Mouse (Mus musculus): ENCODE results near the gene Gm6034. TPM values are rescaled to one million over a fixed set of nuclear protein-coding genes. Genes with fewer than 3 reads are reported as not detected.
"Not testable (repeated sequence)": the region's sequence is repeated elsewhere in the genome, so short reads cannot be mapped to it uniquely, and the experiment has no call there.

The Gm6034 gene
- polyA plus RNA-seq, 1 experiment from 2014 or later, result not detected

GRCm38 (mm10) chr17:36003331-36003730, 39.4 kb upstream of the Gm6034 start:
- no peaks in the 10 kb centered on the region for H3K9me3 ChIP-seq
- no peaks in the 10 kb centered on the region for H3K27me3 ChIP-seq (replicated peaks)
- H3K4me3 ChIP-seq, result no peak overlapping the region
- H3K4me1 ChIP-seq, result 0 out of 2 replicates have a peak, but pooled peaks cover 1% of the 10 kb centered on the region
- no peak for ATAC-seq (replicated peaks)
- no peak overlapping the region for H3K9ac ChIP-seq
- no peak overlapping the region for H3K4me2 ChIP-seq
- H3K36me3 ChIP-seq (replicated peaks), result no peaks in the 10 kb centered on the region
- 93% methylated on average over 7 of the region's 7 CpGs for WGBS
- H3K27ac ChIP-seq, result no peak overlapping the region

- H3K4me3 ChIP-seq; H3K9ac ChIP-seq; H3K4me2 ChIP-seq; H3K9me3 ChIP-seq; H3K36me3 ChIP-seq (replicated peaks); H3K27ac ChIP-seq; H3K27me3 ChIP-seq (replicated peaks); ATAC-seq (replicated peaks); H3K4me1 ChIP-seq: not testable (repeated sequence)
- 94% methylated on average over 7 of the region's 7 CpGs for WGBS
Observed at GRCm38 (mm10) chr17:36004409-36004808, 38.4 kb upstream of the Gm6034 start.

DNA sequence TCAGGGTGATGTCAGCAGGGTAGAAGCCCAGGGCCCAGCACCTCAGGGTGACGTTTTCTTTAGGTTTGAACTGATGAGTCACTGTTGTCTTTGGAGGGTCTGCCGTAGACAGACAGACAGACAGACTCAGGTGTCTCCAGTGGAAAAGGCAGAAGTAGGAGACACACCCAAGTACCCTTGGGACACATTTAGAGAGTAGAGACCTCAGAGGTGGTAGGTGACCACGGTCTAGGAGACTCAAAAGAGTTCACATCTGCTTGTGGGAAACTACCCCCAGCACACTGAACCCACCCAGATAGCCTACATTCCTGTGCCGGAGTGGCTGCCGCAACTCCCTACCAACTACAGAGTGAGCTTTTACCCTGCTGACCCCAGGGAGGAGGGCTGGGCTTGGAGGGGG, 27.8 kb upstream of the Gm6034 start:
- Histone ChIP-seq H3K9ac (no peak overlapping the region), H3K4me2 (no peak overlapping the region), H3K9me3 (no peaks in the 10 kb centered on the region), H3K27ac (no peak overlapping the region), H3K4me3 (no peak overlapping the region), H3K27me3 (replicated peaks) (no peaks in the 10 kb centered on the region), H3K36me3 (replicated peaks) (peaks cover 11% of the 10 kb centered on the region; the same call in 1 of the 2 replicates), H3K4me1 (no peaks in the 10 kb centered on the region)
- 96% methylated on average over 5 of the region's 5 CpGs for WGBS
- ATAC-seq (replicated peaks), result no peak

- Histone ChIP-seq H3K4me3 (no peak overlapping the region), H3K9me3 (no peaks in the 10 kb centered on the region), H3K9ac (no peak overlapping the region), H3K27ac (no peak overlapping the region), H3K36me3 (replicated peaks) (peaks cover 11% of the 10 kb centered on the region; the same call in 1 of the 2 replicates), H3K27me3 (replicated peaks) (no peaks in the 10 kb centered on the region), H3K4me2 (no peak overlapping the region), H3K4me1 (no peaks in the 10 kb centered on the region)
- WGBS, result 98% methylated on average over 5 of the region's 5 CpGs
- ATAC-seq (replicated peaks), result no peak
Observed at GRCm38 (mm10) chr17:36017046-36017445, 25.7 kb upstream of the Gm6034 start.

GRCm38 (mm10) chr17:36018979-36019378, 23.8 kb upstream of the Gm6034 start:
- Histone ChIP-seq H3K4me2 (no peak overlapping the region), H3K27me3 (replicated peaks) (no peaks in the 10 kb centered on the region), H3K4me3 (no peak overlapping the region), H3K9me3 (no peaks in the 10 kb centered on the region), H3K36me3 (replicated peaks) (peaks cover 11% of the 10 kb centered on the region; the same call in 1 of the 2 replicates), H3K9ac (no peak overlapping the region), H3K27ac (no peak overlapping the region), H3K4me1 (no peaks in the 10 kb centered on the region)
- no peak for ATAC-seq (replicated peaks)
- WGBS, result 76% methylated on average over 2 of the region's 2 CpGs

DNA sequence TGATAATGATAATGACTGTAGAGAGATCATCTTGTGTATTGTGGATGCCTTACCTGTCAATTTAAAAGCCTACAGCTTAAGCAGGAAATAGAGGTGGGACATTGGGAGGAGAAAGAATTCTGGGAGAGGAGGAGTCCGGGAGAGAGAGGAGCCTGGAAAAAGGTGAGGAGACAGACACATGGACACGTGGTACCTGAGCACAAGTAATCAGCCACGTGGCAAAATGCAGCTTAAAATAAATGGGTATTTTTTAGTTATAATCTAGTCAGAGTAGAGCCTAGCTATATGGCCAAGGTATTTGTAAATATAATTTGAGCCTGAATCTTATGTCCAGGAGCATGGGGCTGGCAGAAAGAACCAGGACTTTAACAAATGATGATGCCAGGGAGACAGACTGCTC, 23.2 kb upstream of the Gm6034 start:
- Histone ChIP-seq H3K27me3 (replicated peaks) (no peaks in the 10 kb centered on the region), H3K4me1 (no peaks in the 10 kb centered on the region), H3K4me2 (no peak overlapping the region), H3K9ac (no peak overlapping the region), H3K27ac (no peak overlapping the region), H3K36me3 (replicated peaks) (peaks cover 6% of the 10 kb centered on the region; the same call in 1 of the 2 replicates), H3K4me3 (no peak overlapping the region), H3K9me3 (no peaks in the 10 kb centered on the region)
- 81% methylated on average over 3 of the region's 3 CpGs for WGBS
- ATAC-seq (replicated peaks), result no peak

DNA sequence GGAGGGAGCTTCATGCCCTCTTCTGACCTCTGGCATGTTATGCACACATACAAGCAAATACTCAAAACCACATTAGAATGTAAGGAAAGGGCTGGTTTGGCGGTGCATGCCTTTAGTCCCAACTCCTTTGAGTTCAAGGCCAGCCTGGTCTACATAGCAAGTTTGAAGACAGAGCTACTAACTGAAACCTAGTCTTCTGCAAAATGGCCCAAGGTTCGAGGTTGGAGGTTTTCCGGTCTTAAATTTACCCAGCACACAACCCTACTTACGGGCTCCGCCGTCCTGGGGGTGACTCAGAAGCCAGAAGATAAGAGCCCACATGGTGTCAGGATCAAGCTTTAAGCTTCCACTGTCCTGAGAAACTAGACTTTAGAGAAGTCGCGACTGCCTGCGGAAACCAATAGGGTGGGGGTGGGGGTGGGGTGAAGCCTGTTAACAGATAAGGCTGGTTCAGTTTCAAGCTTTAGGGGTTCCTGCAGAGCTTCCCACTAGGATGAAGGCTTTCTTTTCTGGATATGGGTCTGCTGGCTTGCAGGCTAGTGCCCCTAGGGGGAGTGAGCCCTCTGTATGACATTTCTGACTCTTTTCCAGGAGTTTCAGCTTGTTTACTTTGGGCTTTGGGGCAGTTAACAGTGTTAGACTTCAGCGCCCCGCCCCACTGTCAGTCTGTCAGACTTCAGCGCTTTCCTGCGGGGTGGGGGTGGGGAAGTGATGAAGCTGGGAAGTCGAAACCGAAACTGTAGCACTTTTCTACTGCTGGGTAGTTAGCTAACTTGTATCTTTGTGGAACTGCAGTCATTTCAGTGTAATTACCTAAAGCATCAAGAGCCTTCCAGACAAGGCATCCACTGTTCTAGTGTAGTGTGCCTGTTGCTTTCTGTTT, 22.3 kb upstream of the Gm6034 start, which contains the start of gene H2-T24:
H2-T24 (minus strand) TSS at position 370 of the 883 bp plus-strand sequence.
- ATAC-seq (replicated peaks), result no peak
- 39% methylated on average over 15 of the region's 15 CpGs for WGBS
- H3K9me3 ChIP-seq, result no peaks in the 10 kb centered on the region
- no peak within 1 kb of the TSS; the same call in 1 of the 2 replicates for H3K4me2 ChIP-seq
- no peak within 1 kb of the TSS for H3K4me3 ChIP-seq
- no peaks in the 10 kb centered on the region for H3K27me3 ChIP-seq (replicated peaks)
- no peaks in the 10 kb centered on the region for H3K4me1 ChIP-seq
- no peak within 1 kb of the TSS for H3K27ac ChIP-seq
- H3K36me3 ChIP-seq (replicated peaks), result 0 out of 2 replicates have a peak, but pooled peaks cover 5% of the 10 kb centered on the region
- no peak within 1 kb of the TSS for H3K9ac ChIP-seq

DNA sequence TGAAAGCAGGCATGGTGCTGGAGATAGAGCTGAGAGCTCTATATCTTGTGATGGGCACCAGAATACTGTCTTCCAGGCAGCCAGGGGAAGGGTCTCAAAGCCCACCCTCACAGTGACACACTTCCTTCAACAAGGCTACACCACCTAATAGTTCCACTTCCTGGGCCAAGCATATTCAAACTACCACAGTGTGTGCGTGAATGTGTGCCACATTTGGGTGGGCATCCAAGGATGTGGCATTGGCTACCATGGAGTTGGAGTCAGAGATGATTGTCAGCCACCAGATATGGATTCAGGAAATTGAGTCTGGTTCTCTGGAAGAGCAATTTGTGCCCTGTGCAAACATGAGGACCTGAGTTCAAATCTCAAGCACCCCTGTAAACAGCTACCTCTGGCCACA, 21.5 kb upstream of the Gm6034 start:
- no peak for ATAC-seq (replicated peaks)
- no peak overlapping the region for H3K4me3 ChIP-seq
- no peaks in the 10 kb centered on the region for H3K9me3 ChIP-seq
- no peak overlapping the region for H3K4me2 ChIP-seq
- H3K36me3 ChIP-seq (replicated peaks), result no peaks in the 10 kb centered on the region
- no peak overlapping the region for H3K9ac ChIP-seq
- 100% methylated on average over 1 of the region's 1 CpGs for WGBS
- no peaks in the 10 kb centered on the region for H3K27me3 ChIP-seq (replicated peaks)
- no peak overlapping the region for H3K27ac ChIP-seq
- H3K4me1 ChIP-seq, result no peaks in the 10 kb centered on the region

DNA sequence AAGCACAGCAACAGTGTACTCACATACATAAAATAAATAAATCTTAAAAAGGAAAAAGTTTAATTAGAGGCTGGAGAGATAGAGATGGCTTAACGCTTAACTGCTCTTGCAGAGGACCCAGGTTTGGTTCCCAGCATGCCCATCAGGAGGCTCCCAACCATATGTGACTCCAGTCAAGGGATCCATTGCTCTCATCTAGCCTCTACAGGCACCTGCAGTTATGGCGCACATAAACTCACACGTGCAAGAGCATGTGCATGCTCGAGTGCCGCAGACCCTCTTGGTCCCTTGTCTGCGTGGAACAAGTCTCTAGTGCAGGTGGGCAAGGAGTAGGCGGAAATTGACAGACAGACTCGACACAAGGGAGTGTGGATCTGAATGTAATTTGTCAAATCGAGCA, 20.7 kb upstream of the Gm6034 start:
- Histone ChIP-seq H3K9ac (no peak overlapping the region), H3K9me3 (no peaks in the 10 kb centered on the region), H3K4me2 (no peak overlapping the region), H3K27me3 (replicated peaks) (no peaks in the 10 kb centered on the region), H3K4me1 (no peaks in the 10 kb centered on the region), H3K36me3 (replicated peaks) (no peaks in the 10 kb centered on the region), H3K4me3 (no peak overlapping the region), H3K27ac (no peak overlapping the region)
- 96% methylated on average over 9 of the region's 9 CpGs for WGBS
- ATAC-seq (replicated peaks), result no peak

- Histone ChIP-seq H3K9ac (no peak overlapping the region), H3K4me3 (no peak overlapping the region), H3K36me3 (replicated peaks) (no peaks in the 10 kb centered on the region), H3K27me3 (replicated peaks) (no peaks in the 10 kb centered on the region), H3K27ac (no peak overlapping the region), H3K9me3 (no peaks in the 10 kb centered on the region), H3K4me1 (no peaks in the 10 kb centered on the region), H3K4me2 (no peak overlapping the region)
- WGBS, result 92% methylated on average over 6 of the region's 6 CpGs
- ATAC-seq (replicated peaks), result no peak
Observed at GRCm38 (mm10) chr17:36022922-36023321, 19.8 kb upstream of the Gm6034 start.

GRCm38 (mm10) chr17:36023710-36024654, 18.8 kb upstream of the Gm6034 start:
- no peak for ATAC-seq (replicated peaks)
- H3K36me3 ChIP-seq (replicated peaks), result no peaks in the 10 kb centered on the region
- no peaks in the 10 kb centered on the region for H3K9me3 ChIP-seq
- no peak overlapping the region for H3K4me3 ChIP-seq
- H3K27ac ChIP-seq, result no peak overlapping the region
- H3K4me2 ChIP-seq, result no peak overlapping the region
- 72% methylated on average over 9 of the region's 9 CpGs for WGBS
- no peak overlapping the region for H3K9ac ChIP-seq
- H3K27me3 ChIP-seq (replicated peaks), result no peaks in the 10 kb centered on the region
- H3K4me1 ChIP-seq, result no peaks in the 10 kb centered on the region

GRCm38 (mm10) chr17:36025197-36025596, 17.6 kb upstream of the Gm6034 start:
- no peaks in the 10 kb centered on the region for H3K9me3 ChIP-seq
- 62% methylated on average over 5 of the region's 5 CpGs for WGBS
- no peaks in the 10 kb centered on the region for H3K27me3 ChIP-seq (replicated peaks)
- no peaks in the 10 kb centered on the region for H3K4me1 ChIP-seq
- H3K36me3 ChIP-seq (replicated peaks), result no peaks in the 10 kb centered on the region
- H3K27ac ChIP-seq, result no peak overlapping the region
- H3K9ac ChIP-seq, result no peak overlapping the region
- no peak overlapping the region for H3K4me2 ChIP-seq
- no peak overlapping the region for H3K4me3 ChIP-seq
- ATAC-seq (replicated peaks), result no peak

All from midbrain, embryonic 15.5 days (tissue).